ENCODE assay signal across 14 mouse cellular contexts in the genomic region with DNA sequence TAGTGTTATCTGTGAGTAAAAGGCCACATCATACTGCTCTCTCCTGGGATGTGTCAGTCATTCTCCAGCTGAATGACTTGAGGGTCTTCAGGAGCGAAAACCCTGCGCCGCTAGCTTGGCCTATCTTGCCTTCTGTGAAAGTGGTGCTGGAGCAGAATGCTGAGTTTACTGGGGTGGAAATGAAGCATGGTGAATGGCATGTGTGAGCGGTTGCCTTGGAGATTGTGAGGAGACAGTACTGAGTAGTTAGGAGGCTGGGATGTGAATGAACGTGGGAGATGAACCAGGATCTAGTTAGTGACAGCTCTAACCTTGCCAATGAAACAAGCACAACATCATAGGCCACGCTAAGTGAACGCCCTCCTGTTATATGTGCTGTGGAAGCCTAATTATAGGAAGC.
DNase-seq lines count a peak whose midpoint lies in the region; ATAC-seq lines count a peak whose summit lies in the region.
"Had no signal": no experiment of that assay in that cellular context is flagged by ENCODE, and none has a peak within 500 bp of the region (broad histone marks: within the 10 kb centered on the region; RNA-seq: fewer than 3 reads in every experiment).

No protein-coding gene starts in this region.

- H3K36me3 ChIP-seq in midbrain, embryonic 12.5 days: no peaks in the 10 kb centered on the region
- H3K36me3 ChIP-seq: embryonic facial prominence, embryonic 15.5 days; G1E; intestine, embryonic 15.5 days; liver, embryonic 13.5 days had no signal

- ATAC-seq in midbrain, embryonic 12.5 days (ENCODE audit: low FRiP score, low read depth): 0 out of 2 replicates have a peak, but pooled peaks have one; percentile 27
- ATAC-seq in cerebellum, adult (ENCODE audit: insufficient number of reproducible peaks, low FRiP score, low TSS enrichment): no peak
- ATAC-seq: intestine, embryonic 15.5 days had no signal

- DNase-seq in cerebellum, postnatal 10 days: peak; percentile 36 to 50
- DNase-seq in cerebellum, adult 8-10 months: no peak
- peak; percentile 8 for DNase-seq in left cerebral cortex, postnatal 4 days
- DNase-seq in left cerebral cortex, postnatal 25 days (ENCODE audit: low spot score in 2 of 2): no peak
- DNase-seq in adrenal gland, adult 2 months: no peak
- DNase-seq in adrenal gland, postnatal 25 days: no peak
- DNase-seq: cerebellum, adult 11 months; heart, adult 11 months; liver, embryonic 13.5 days had no signal

- WGBS in midbrain, embryonic 12.5 days: 52% methylated on average over 7 of the region's 7 CpGs

- H3K9ac ChIP-seq in midbrain, embryonic 12.5 days (replicated peaks): no peak overlapping the region
- H3K9ac ChIP-seq: embryonic facial prominence, embryonic 15.5 days; intestine, embryonic 15.5 days; liver, embryonic 13.5 days had no signal

- intact Hi-C loops in left cerebral cortex, postnatal 4 days (cut with DNase I): loop anchor here (10.0 kb wide), 1 partner anchor 182 kb away; no protein-coding TSS in a partner anchor
- intact Hi-C loops in left cerebral cortex, postnatal 25 days (cut with DNase I): no loop called here

- H3K4me3 ChIP-seq in midbrain, embryonic 12.5 days: no peak overlapping the region
- H3K4me3 ChIP-seq: embryonic facial prominence, embryonic 15.5 days; intestine, embryonic 15.5 days; liver, embryonic 13.5 days had no signal

- H3K27me3 ChIP-seq in midbrain, embryonic 12.5 days: no peaks in the 10 kb centered on the region
- H3K27me3 ChIP-seq: embryonic facial prominence, embryonic 15.5 days; intestine, embryonic 15.5 days; liver, embryonic 13.5 days had no signal

- no peaks in the 10 kb centered on the region for H3K9me3 ChIP-seq in midbrain, embryonic 12.5 days
- H3K9me3 ChIP-seq: embryonic facial prominence, embryonic 15.5 days; intestine, embryonic 15.5 days; liver, embryonic 13.5 days had no signal

- no peak overlapping the region for H3K4me2 ChIP-seq in midbrain, embryonic 12.5 days (replicated peaks)
- H3K4me2 ChIP-seq: embryonic facial prominence, embryonic 15.5 days; intestine, embryonic 15.5 days; liver, embryonic 13.5 days had no signal

- H3K27ac ChIP-seq in midbrain, embryonic 12.5 days (replicated peaks): no peak overlapping the region
- H3K27ac ChIP-seq: embryonic facial prominence, embryonic 15.5 days; intestine, embryonic 15.5 days; liver, embryonic 13.5 days had no signal

- peaks cover 8% of the 10 kb centered on the region for H3K4me1 ChIP-seq in midbrain, embryonic 12.5 days
- H3K4me1 ChIP-seq: intestine, embryonic 15.5 days; liver, embryonic 13.5 days had no signal

Comparison
In these comparisons a context has a peak if more than half of its experiments do, and no peak if none do; other contexts are left out.
1. DNase-seq: peak in cerebellum, postnatal 10 days (2 of 2) and left cerebral cortex, postnatal 4 days (single experiment); none in cerebellum, adult 8-10 months (single experiment), left cerebral cortex, postnatal 25 days (0 of 2), adrenal gland, adult 2 months (single experiment) and adrenal gland, postnatal 25 days (single experiment).